Mouse (Mus musculus) midbrain, postnatal 0 days (tissue): Measurements from ENCODE around the gene E030018B13Rik. TPM values are rescaled to one million over a fixed set of nuclear protein-coding genes. Genes with fewer than 3 reads are reported as not detected.

Source experiments
- ATAC-seq: fragments of 200-750 bp; cut with Nextera tagmentation; 2 replicates; pipeline ENCODE4 v1.8.0; 2017; ENCODE audit warnings: moderate number of reproducible peaks, mild to moderate bottlenecking, moderate TSS enrichment, moderate library complexity; ENCODE audit not compliant: low FRiP score
- DNase-seq: peaks from one replicate; pipeline ENCODE4 v3.0.0-alpha.2; 2015; ENCODE audit warnings: low spot score
- H3K27ac ChIP-seq: fragments of 300-500 bp; sonication (generic); 2 replicates; pipeline ENCODE4 v1.5.1; 2014; ENCODE audit warnings: low read depth, mild to moderate bottlenecking, low read length, mixed read lengths
- H3K27me3 ChIP-seq: fragments of 300-500 bp; sonication (generic); 2 replicates; pipeline ENCODE4 v1.6.1; 2014; ENCODE audit warnings: low read length, control low read depth, mixed read lengths; ENCODE audit not compliant: insufficient read depth
- H3K36me3 ChIP-seq: fragments of 300-500 bp; sonication (generic); 2 replicates; pipeline ENCODE4 v1.6.1; 2014; ENCODE audit warnings: low read length, control low read depth, mixed read lengths; ENCODE audit not compliant: insufficient read depth
- H3K4me1 ChIP-seq: fragments of 300-500 bp; sonication (generic); 2 replicates; pipeline ENCODE4 v1.6.1; 2014; ENCODE audit warnings: mild to moderate bottlenecking, control low read depth, antibody characterized with exemption, low read length, mixed read lengths; ENCODE audit not compliant: insufficient read depth
- H3K4me2 ChIP-seq: fragments of 300-500 bp; sonication (generic); 2 replicates; pipeline ENCODE4 v1.6.1; 2014; ENCODE audit warnings: low read depth, mild to moderate bottlenecking, low read length, mixed read lengths; ENCODE audit not compliant: poor library complexity, severe bottlenecking
- H3K4me3 ChIP-seq: fragments of 300-500 bp; sonication (generic); 2 replicates; pipeline ENCODE4 v1.5.1; 2014; ENCODE audit warnings: low read depth, mild to moderate bottlenecking, low read length, moderate library complexity
- H3K9ac ChIP-seq: fragments of 300-500 bp; sonication (generic); replicated peaks from 2 replicates; pipeline ENCODE4 v1.6.1; 2014; ENCODE audit warnings: mild to moderate bottlenecking, low read length, moderate library complexity, mixed read lengths; ENCODE audit not compliant: poor library complexity, severe bottlenecking
- H3K9me3 ChIP-seq: fragments of 300-500 bp; sonication (generic); 2 replicates; pipeline ENCODE4 v1.6.1; 2016; ENCODE audit warnings: low read length, control low read depth
- CTCF ChIP-seq: IDR thresholded peaks from 2 replicates; pipeline ENCODE4 v1.5.1; 2016; ENCODE audit warnings: antibody characterized with exemption, mild to moderate bottlenecking
- WGBS: fragments of 180-500 bp; shearing (Covaris S2); extraction: QIAGEN DNeasy Blood & Tissue Kit; methylation state at CpG from one replicate; pipeline ENCODE4 v1.1.7; 2014; 5-methylcytosine and 5-hydroxymethylcytosine counted together
- polyA plus RNA-seq: library from polyadenylated mRNA; unstranded; fragments of >200 nt; fragmentation: Nextera tagmentation; extraction: Ambion mirVana; gene quantifications from 2 replicates; pipeline ENCODE4 v1.2.1, GENCODE M21; 2015
- total RNA-seq: library from RNA; depleted of rRNA; stranded (reverse); fragments of >200 nt; gene quantifications from 2 replicates; pipeline ENCODE4 v1.2.3, GENCODE M21; 2014

E030018B13Rik gene
- total and polyA plus RNA-seq, 2 experiments from 2014 or later = not detected

GRCm38 (mm10) chr7:63956981-63957713, 40.5 kb downstream of the E030018B13Rik start:
- Histone ChIP-seq H3K9ac (no peak overlapping the region), H3K4me1 (peaks cover 20% of the 10 kb centered on the region), H3K36me3 (no peaks in the 10 kb centered on the region), H3K27me3 (no peaks in the 10 kb centered on the region; the same call in 1 of the 2 replicates), H3K4me3 (no peak overlapping the region), H3K9me3 (no peaks in the 10 kb centered on the region), H3K27ac (peak overlapping the region; percentile 52; the same call in 1 of the 2 replicates), H3K4me2 (no peak overlapping the region)
- TF ChIP-seq CTCF = no peak
- 13% methylated on average over 16 of the region's 16 CpGs for WGBS
- peak; percentile 81 for DNase-seq
- ATAC-seq = peak; percentile 66

GRCm38 (mm10) chr7:63957872-63958640, 41.4 kb downstream of the E030018B13Rik start:
- no peak overlapping the region for H3K4me3 ChIP-seq
- TF ChIP-seq CTCF = no peak
- H3K9ac ChIP-seq = no peak overlapping the region
- no peaks in the 10 kb centered on the region for H3K9me3 ChIP-seq
- 54% methylated on average over 12 of the region's 12 CpGs for WGBS
- no peaks in the 10 kb centered on the region; the same call in 1 of the 2 replicates for H3K27me3 ChIP-seq
- H3K4me1 ChIP-seq = peaks cover 20% of the 10 kb centered on the region
- H3K4me2 ChIP-seq = no peak overlapping the region
- ATAC-seq (peak; percentile 57), DNase-seq (peak; percentile 70)
- H3K27ac ChIP-seq = peak overlapping the region; percentile 52
- no peaks in the 10 kb centered on the region for H3K36me3 ChIP-seq

- no peaks in the 10 kb centered on the region for H3K36me3 ChIP-seq
- no peak for TF ChIP-seq CTCF
- H3K4me3 ChIP-seq = no peak overlapping the region
- H3K4me1 ChIP-seq = peaks cover 5% of the 10 kb centered on the region
- DNase-seq (no peak), ATAC-seq (no peak)
- no peak overlapping the region for H3K9ac ChIP-seq
- 78% methylated on average over 5 of the region's 5 CpGs for WGBS
- no peak overlapping the region for H3K4me2 ChIP-seq
- H3K27me3 ChIP-seq = no peaks in the 10 kb centered on the region
- no peak overlapping the region for H3K27ac ChIP-seq
- no peaks in the 10 kb centered on the region for H3K9me3 ChIP-seq
These were observed 47.0 kb downstream of the E030018B13Rik start for GRCm38 (mm10) chr7:63963632-63964031.

GRCm38 (mm10) chr7:63964121-63964520, 47.5 kb downstream of the E030018B13Rik start:
- H3K4me1 ChIP-seq = no peaks in the 10 kb centered on the region; the same call in 1 of the 2 replicates
- H3K4me2 ChIP-seq = no peak overlapping the region
- TF ChIP-seq CTCF = no peak
- ATAC-seq (no peak), DNase-seq (no peak)
- no peaks in the 10 kb centered on the region for H3K27me3 ChIP-seq
- H3K9me3 ChIP-seq = no peaks in the 10 kb centered on the region
- no peak overlapping the region for H3K4me3 ChIP-seq
- no peak overlapping the region for H3K9ac ChIP-seq
- no peak overlapping the region for H3K27ac ChIP-seq
- H3K36me3 ChIP-seq = no peaks in the 10 kb centered on the region
- 86% methylated on average over 6 of the region's 6 CpGs for WGBS

- Histone ChIP-seq H3K27me3 (no peaks in the 10 kb centered on the region), H3K9ac (no peak overlapping the region), H3K4me2 (no peak overlapping the region), H3K36me3 (no peaks in the 10 kb centered on the region), H3K9me3 (no peaks in the 10 kb centered on the region), H3K27ac (peak overlapping the region; percentile 58), H3K4me3 (no peak overlapping the region), H3K4me1 (no peaks in the 10 kb centered on the region)
- DNase-seq (peak; percentile 90), ATAC-seq (peak; percentile 93)
- TF ChIP-seq CTCF = peak; percentile 57
- WGBS = 57% methylated on average over 2 of the region's 2 CpGs
These were observed 48.5 kb downstream of the E030018B13Rik start for GRCm38 (mm10) chr7:63965135-63965534.
